Mouse (Mus musculus) CH12.LX (cell line): ENCODE results near the gene Tssk2. TPM values are rescaled to one million over a fixed set of nuclear protein-coding genes. Genes with fewer than 3 reads are reported as not detected.
A peak's percentile ranks its signal among the peaks of the same experiment; 100 is the strongest.

Source experiments
- DNase-seq: peaks from one replicate; pipeline ENCODE4 v3.0.0-alpha.2; 2013; ENCODE audit errors: extremely low read depth
- H3K27ac ChIP-seq: 2 replicates; pipeline ENCODE4 v1.5.1; 2012; ENCODE audit warnings: low read depth, mild to moderate bottlenecking, control low read depth, moderate library complexity; ENCODE audit not compliant: insufficient read depth
- H3K27me3 ChIP-seq: replicated peaks from 2 replicates; pipeline ENCODE3; 2012; ENCODE audit warnings: inconsistent platforms
- H3K36me3 ChIP-seq, 2 experiments: replicated peaks in 1 of 2; 2 replicates each; pipeline versions ENCODE3 to v1.6.1; 2012; ENCODE audit warnings: inconsistent platforms in 1 of 2, low read length in 1 of 2, mild to moderate bottlenecking in 1 of 2, mixed read lengths in 1 of 2, moderate library complexity in 1 of 2; ENCODE audit not compliant: control insufficient read depth in 1 of 2, insufficient read depth in 1 of 2
- H3K4me1 ChIP-seq, 2 experiments: 2 replicates each; pipeline ENCODE4 v1.6.1; 2012; ENCODE audit warnings: inconsistent platforms in 1 of 2, moderate library complexity in 1 of 2; ENCODE audit not compliant: insufficient read depth in 2 of 2, control insufficient read depth in 1 of 2
- H3K4me2 ChIP-seq: 2 replicates; pipeline ENCODE4 v1.6.1; 2012; ENCODE audit warnings: low read depth, mild to moderate bottlenecking, control low read depth; ENCODE audit not compliant: poor library complexity, insufficient read depth, severe bottlenecking
- H3K4me3 ChIP-seq, 3 experiments: fragments of 150-350 bp in 1 of 3; sonication (generic) in 1 of 3; replicated peaks in 1 of 3; 2 replicates each; pipeline versions ENCODE3 to v1.5.1; 2011 to 2012; ENCODE audit warnings: low read depth in 2 of 3, low read length in 2 of 3, mild to moderate bottlenecking in 2 of 3, moderate library complexity in 2 of 3, control low read depth in 1 of 3, improper control_type of control experiment in 1 of 3, inconsistent platforms in 1 of 3, mixed read lengths in 1 of 3; ENCODE audit not compliant: poor library complexity in 1 of 3
- H3K79me2 ChIP-seq: replicated peaks from 2 replicates; pipeline ENCODE4 v1.6.1; 2012; ENCODE audit warnings: mild to moderate bottlenecking, moderate library complexity; ENCODE audit not compliant: control insufficient read depth, poor library complexity, insufficient read depth, severe bottlenecking; ENCODE audit errors: extremely low read depth
- H3K9ac ChIP-seq: 2 replicates; pipeline ENCODE4 v1.6.1; 2012; ENCODE audit warnings: low read depth, mild to moderate bottlenecking, control low read depth, moderate library complexity; ENCODE audit not compliant: insufficient read depth
- H3K9me3 ChIP-seq: replicated peaks from 2 replicates; pipeline ENCODE3; 2012; ENCODE audit warnings: low read length, inconsistent platforms, mixed read lengths
- BHLHE40 ChIP-seq: IDR thresholded peaks from 2 replicates; pipeline ENCODE4 v1.6.1; 2011; ENCODE audit warnings: mild to moderate bottlenecking, low read depth, low read length, improper control_type of control experiment
- CHD1 ChIP-seq: IDR thresholded peaks from 2 replicates; pipeline ENCODE4 v1.6.1; 2012; ENCODE audit warnings: low read depth, low read length, improper control_type of control experiment, inconsistent platforms
- CTCF ChIP-seq, 2 experiments: IDR thresholded peaks in 1 of 2; conservative IDR thresholded peaks in 1 of 2; 2 replicates each; pipeline ENCODE4 v1.5.1; 2011 to 2012; ENCODE audit warnings: low read depth in 2 of 2, low read length in 2 of 2, improper control_type of control experiment in 1 of 2, inconsistent platforms in 1 of 2, mild to moderate bottlenecking in 1 of 2, moderate library complexity in 1 of 2
- E2F4 ChIP-seq: IDR thresholded peaks from 2 replicates; pipeline ENCODE4 v1.6.1; 2011; ENCODE audit warnings: low read depth, low read length, improper control_type of control experiment; ENCODE audit not compliant: insufficient replicate concordance
- ELF1 ChIP-seq: IDR thresholded peaks from 2 replicates; pipeline ENCODE4 v1.6.1; 2014; ENCODE audit warnings: low read depth, mild to moderate bottlenecking, inconsistent platforms, low read length, improper control_type of control experiment
- GABPA ChIP-seq: IDR thresholded peaks from 2 replicates; pipeline ENCODE4 v1.6.1; 2012; ENCODE audit warnings: low read depth, low read length, improper control_type of control experiment, inconsistent platforms; ENCODE audit not compliant: insufficient replicate concordance
- HCFC1 ChIP-seq: IDR thresholded peaks from 2 replicates; pipeline ENCODE4 v1.6.1; 2012; ENCODE audit warnings: low read depth, mild to moderate bottlenecking, inconsistent platforms, low read length, improper control_type of control experiment
- JUN ChIP-seq: IDR thresholded peaks from 2 replicates; pipeline ENCODE4 v1.6.1; 2011; ENCODE audit warnings: low read depth, mild to moderate bottlenecking, low read length, improper control_type of control experiment, moderate library complexity; ENCODE audit not compliant: insufficient read depth
- JUND ChIP-seq: conservative IDR thresholded peaks from 2 replicates; pipeline ENCODE4 v1.6.1; 2011; ENCODE audit warnings: low read depth, low read length, improper control_type of control experiment
- KAT2A ChIP-seq: IDR thresholded peaks from 2 replicates; pipeline ENCODE4 v1.6.1; 2012; ENCODE audit warnings: low read length, improper control_type of control experiment, inconsistent platforms; ENCODE audit not compliant: insufficient replicate concordance
- MAFK ChIP-seq: IDR thresholded peaks from 2 replicates; pipeline ENCODE4 v1.6.1; 2011; ENCODE audit warnings: low read length, improper control_type of control experiment; ENCODE audit not compliant: insufficient replicate concordance
- MAX ChIP-seq: IDR thresholded peaks from 2 replicates; pipeline ENCODE4 v1.6.1; 2011; ENCODE audit warnings: low read length, improper control_type of control experiment
- MEF2A ChIP-seq: IDR thresholded peaks from 2 replicates; pipeline ENCODE4 v1.6.1; 2014; ENCODE audit warnings: low read depth, mild to moderate bottlenecking, inconsistent platforms, low read length, improper control_type of control experiment, borderline replicate concordance
- MXI1 ChIP-seq: IDR thresholded peaks from 2 replicates; pipeline ENCODE4 v1.6.1; 2011; ENCODE audit warnings: mild to moderate bottlenecking, low read depth, low read length, improper control_type of control experiment
- MYC ChIP-seq: IDR thresholded peaks from 2 replicates; pipeline ENCODE4 v1.6.1; 2011; ENCODE audit warnings: low read depth, mild to moderate bottlenecking, improper control_type of control experiment, low read length
- PAX5 ChIP-seq: IDR thresholded peaks from 2 replicates; pipeline ENCODE4 v1.6.1; 2012; ENCODE audit warnings: low read length, inconsistent platforms, mixed read lengths
- POLR2A ChIP-seq: IDR thresholded peaks from 2 replicates; pipeline ENCODE4 v1.6.1; 2011; ENCODE audit warnings: low read depth, mild to moderate bottlenecking, improper control_type of control experiment, low read length
- POLR2AphosphoS2 ChIP-seq: IDR thresholded peaks from 2 replicates; pipeline ENCODE4 v1.6.1; 2011; ENCODE audit warnings: low read depth, low read length, improper control_type of control experiment
- RAD21 ChIP-seq: IDR thresholded peaks from 2 replicates; pipeline ENCODE4 v1.6.1; 2011; ENCODE audit warnings: low read depth, mild to moderate bottlenecking, low read length, improper control_type of control experiment, moderate library complexity
- SIN3A ChIP-seq: IDR thresholded peaks from 2 replicates; pipeline ENCODE4 v1.6.1; 2012; ENCODE audit warnings: low read length, improper control_type of control experiment, inconsistent platforms
- SMC3 ChIP-seq: IDR thresholded peaks from 2 replicates; pipeline ENCODE4 v1.6.1; 2011; ENCODE audit warnings: low read depth, low read length, improper control_type of control experiment
- TBP ChIP-seq: conservative IDR thresholded peaks from 2 replicates; pipeline ENCODE4 v1.6.1; 2011; ENCODE audit warnings: low read depth, low read length, improper control_type of control experiment
- TCF12 ChIP-seq: IDR thresholded peaks from 2 replicates; pipeline ENCODE4 v1.6.1; 2014; ENCODE audit warnings: low read depth, mild to moderate bottlenecking, inconsistent platforms, low read length, improper control_type of control experiment
- UBTF ChIP-seq: IDR thresholded peaks from 2 replicates; pipeline ENCODE4 v1.6.1; 2012; ENCODE audit warnings: low read depth, mild to moderate bottlenecking, inconsistent platforms, low read length, improper control_type of control experiment, moderate library complexity
- USF1 ChIP-seq: IDR thresholded peaks from 2 replicates; pipeline ENCODE4 v1.6.1; 2014; ENCODE audit warnings: low read depth, mild to moderate bottlenecking, inconsistent platforms, low read length, improper control_type of control experiment
- USF2 ChIP-seq: conservative IDR thresholded peaks from 2 replicates; pipeline ENCODE4 v1.6.1; 2011; ENCODE audit warnings: low read depth, low read length, improper control_type of control experiment
- ZKSCAN1 ChIP-seq: IDR thresholded peaks from 2 replicates; pipeline ENCODE4 v1.6.1; 2012; ENCODE audit warnings: low read depth, inconsistent platforms, low read length, improper control_type of control experiment, borderline replicate concordance
- ZMIZ1 ChIP-seq: IDR thresholded peaks from 2 replicates; pipeline ENCODE4 v1.6.1; 2012; ENCODE audit warnings: low read depth, mild to moderate bottlenecking, inconsistent platforms, low read length, improper control_type of control experiment
- ZNF384 ChIP-seq: IDR thresholded peaks from 2 replicates; pipeline ENCODE4 v1.6.1; 2012; ENCODE audit warnings: low read depth, low read length, improper control_type of control experiment, inconsistent platforms
- dilution Hi-C: fragments of 300-500 bp; cut with MboI; formaldehyde crosslinking; loops from 2 replicates; pipeline ENCODE4 v1.14.3; 2020; ENCODE audit warnings: low sequenced_read_pairs; ENCODE audit not compliant: extremely low pct_unique_long_range_greater_than_20kb, extremely low pct_ligation_motif_present
- in situ Hi-C: fragments of 300-500 bp; cut with MboI; formaldehyde crosslinking; loops from 3 replicates; pipeline ENCODE4 v1.14.3; 2019; ENCODE audit warnings: low sequenced_read_pairs, low pct_ligation_motif_present, low pct_unique_long_range_greater_than_20kb, mixed read lengths
- polyA plus RNA-seq: library from polyadenylated mRNA; unstranded; fragments of >175 nt; gene quantifications from 2 replicates; pipeline ENCODE4 v1.2.1, GENCODE M21; 2012; ENCODE audit warnings: low read depth; ENCODE audit not compliant: insufficient read length
- total RNA-seq, 2 experiments: library from RNA; depleted of rRNA; stranded (reverse); fragments of 300-350 nt in 1 of 2; fragments of >200 nt in 1 of 2; gene quantifications; 2 replicates each; pipeline ENCODE4 v1.2.3; 2012 to 2014

Tssk2 gene
- total and polyA plus RNA-seq, 3 experiments, result 0.21 TPM; not detected in 2

- dilution Hi-C loops (no loop called here), in situ Hi-C loops (no loop called here)
- TF ChIP-seq POLR2A (no peak), MYC (peak; percentile 65), MEF2A (no peak), CHD1 (no peak), GABPA (no peak), ELF1 (no peak), MAX (no peak), TCF12 (no peak), BHLHE40 (no peak), CTCF (conservative IDR thresholded peaks at IDR 0.05 in 1 of 2, IDR thresholded peaks at IDR 0.05 in 1 of 2; ENCODE audit: low read depth in 2 of 2, low read length in 2 of 2) (peak; percentile 80 to 81), SIN3A (no peak), RAD21 (peak; percentile 66), MXI1 (no peak), USF2 (no peak), PAX5 (no peak), KAT2A (no peak), ZMIZ1 (no peak), JUND (no peak), UBTF (no peak), ZKSCAN1 (no peak), HCFC1 (no peak), E2F4 (no peak), JUN (no peak), SMC3 (peak; percentile 52)
- Histone ChIP-seq H3K9ac (no peak overlapping the region), H3K4me2 (no peak overlapping the region), H3K27me3 (no peaks in the 10 kb centered on the region), H3K27ac (no peak overlapping the region), H3K4me3 (no peak overlapping the region), H3K36me3 (peaks cover 52 to 93% of the 10 kb centered on the region in 2 experiments), H3K4me1 (no peaks in the 10 kb centered on the region), H3K9me3 (no peaks in the 10 kb centered on the region), H3K79me2 (no peaks in the 10 kb centered on the region)
- DNase-seq, result peak; percentile 34
These were observed 39.8 kb upstream of the Tssk2 start for GRCm38 (mm10) chr16:17858592-17858991.

DNA sequence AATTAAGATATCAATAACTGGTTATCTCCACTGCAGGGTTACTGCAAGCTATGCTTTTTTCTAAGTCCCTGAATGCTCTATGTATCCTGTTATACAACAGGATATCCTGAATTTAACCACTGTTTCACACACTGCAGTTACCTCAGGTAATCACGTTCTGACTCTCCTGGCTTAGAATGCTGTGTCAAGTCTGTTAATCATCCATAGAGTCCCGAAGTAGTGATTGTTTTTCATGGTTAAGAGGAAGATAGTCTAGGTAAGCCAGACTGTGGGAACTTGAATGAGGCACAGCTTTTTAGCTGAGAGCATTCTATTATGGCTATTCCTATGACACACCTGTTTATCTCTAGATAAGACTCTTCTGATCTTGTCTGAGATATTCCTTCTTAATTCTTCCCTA is 33.1 kb upstream of the Tssk2 start:
- H3K4me1 ChIP-seq, result peaks cover 0 to 5% of the 10 kb centered on the region in 2 experiments; a peak in 2 of 4 replicates
- H3K4me3 ChIP-seq, result no peak overlapping the region
- H3K9me3 ChIP-seq, result no peaks in the 10 kb centered on the region
- H3K79me2 ChIP-seq, result no peaks in the 10 kb centered on the region
- no peak overlapping the region for H3K27ac ChIP-seq
- H3K9ac ChIP-seq, result no peak overlapping the region
- dilution Hi-C loops (no loop called here), in situ Hi-C loops (no loop called here)
- H3K4me2 ChIP-seq, result no peak overlapping the region
- TF ChIP-seq ZNF384 (no peak), POLR2AphosphoS2 (no peak), PAX5 (no peak), USF2 (no peak), ZMIZ1 (no peak), BHLHE40 (no peak), MYC (no peak), MAFK (no peak), USF1 (no peak), MXI1 (no peak), TBP (no peak)
- no peaks in the 10 kb centered on the region for H3K27me3 ChIP-seq
- no peak for DNase-seq
- H3K36me3 ChIP-seq, result peaks cover 22 to 88% of the 10 kb centered on the region in 2 experiments
